Mouse (Mus musculus) heart, embryonic 10.5 days (tissue): ENCODE results near the gene Afmid. TPM values are rescaled to one million over a fixed set of nuclear protein-coding genes. Genes with fewer than 3 reads are reported as not detected.

Source experiments
- DNase-seq: peaks from one replicate; pipeline ENCODE4 v3.0.0-alpha.2; 2017; ENCODE audit warnings: low spot score
- H3K27ac ChIP-seq: fragments of 300-500 bp; sonication (generic); 2 replicates; pipeline ENCODE4 v1.5.1; 2016; ENCODE audit warnings: mild to moderate bottlenecking
- H3K27me3 ChIP-seq: fragments of 300-500 bp; sonication (generic); 2 replicates; pipeline ENCODE4 v1.6.1; 2016; ENCODE audit warnings: mild to moderate bottlenecking; ENCODE audit not compliant: poor library complexity, insufficient read depth, severe bottlenecking
- H3K36me3 ChIP-seq: fragments of 300-500 bp; sonication (generic); 2 replicates; pipeline ENCODE4 v1.6.1; 2016; ENCODE audit warnings: mild to moderate bottlenecking, moderate library complexity
- H3K4me1 ChIP-seq: fragments of 300-500 bp; sonication (generic); 2 replicates; pipeline ENCODE4 v1.6.1; 2016; ENCODE audit warnings: mild to moderate bottlenecking
- H3K4me3 ChIP-seq: fragments of 300-500 bp; sonication (generic); 2 replicates; pipeline ENCODE4 v1.5.1; 2016; ENCODE audit warnings: mild to moderate bottlenecking, moderate library complexity
- H3K9me3 ChIP-seq: fragments of 300-500 bp; sonication (generic); 2 replicates; pipeline ENCODE4 v1.6.1; 2016; ENCODE audit warnings: mild to moderate bottlenecking, moderate library complexity
- WGBS: fragments of 180-500 bp; shearing (Covaris S2); methylation state at CpG from one replicate; pipeline ENCODE4 v1.1.7; 2016; 5-methylcytosine and 5-hydroxymethylcytosine counted together
- polyA plus RNA-seq: library from polyadenylated mRNA; unstranded; fragments of >200 nt; fragmentation: Nextera tagmentation; extraction: Ambion mirVana; gene quantifications from 2 replicates; pipeline ENCODE4 v1.2.1, GENCODE M21; 2016

Gene Afmid
- polyA plus RNA-seq = 8.8 and 13.5 TPM in 2 replicates

DNA sequence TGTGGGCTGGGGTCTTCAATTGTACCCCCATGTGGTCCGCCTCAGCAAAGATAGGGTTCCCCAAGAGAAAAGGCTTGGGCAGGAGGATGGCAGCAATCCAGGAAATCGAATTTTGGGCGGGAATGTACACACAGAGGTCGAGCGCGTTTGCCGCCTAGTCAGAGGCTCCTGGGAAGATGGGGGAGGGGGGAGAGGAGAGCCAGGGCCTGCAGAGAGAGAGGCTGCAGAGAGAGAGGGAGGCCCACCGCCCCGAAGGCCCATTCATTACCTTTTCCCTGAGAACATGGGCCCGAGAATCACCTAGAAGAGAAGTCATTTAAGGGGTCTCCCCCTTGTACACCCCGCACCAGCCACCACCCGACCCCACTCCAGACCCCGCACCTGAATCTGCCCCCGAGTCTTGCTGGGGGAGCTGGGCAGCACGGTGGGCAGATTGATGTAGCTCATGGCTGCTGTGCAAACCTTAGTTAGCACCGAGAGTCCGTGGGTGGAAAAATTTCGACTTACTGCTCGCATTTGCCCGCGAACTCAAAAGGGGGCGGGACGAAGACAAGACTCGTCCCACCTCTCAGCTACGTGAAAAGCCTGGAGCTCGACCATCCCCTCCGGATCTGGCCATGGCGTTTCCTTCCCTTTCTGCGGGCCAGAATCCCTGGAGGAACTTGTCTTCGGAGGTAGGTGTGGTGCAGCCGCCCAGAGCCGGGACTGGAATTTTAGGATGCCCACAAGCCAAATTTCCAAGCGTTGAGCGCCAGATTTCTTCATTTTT, at the start of gene Afmid, which contains the start of gene Tk1:
Afmid (plus strand) TSS at position 592 of the 769 bp plus-strand sequence.
Tk1 (minus strand) TSS at position 760 of the 769 bp plus-strand sequence.
- peak; percentile 94 for DNase-seq
- peak within 1 kb of the TSS; percentile 93 for H3K27ac ChIP-seq
- no peaks in the 10 kb centered on the region for H3K27me3 ChIP-seq
- peaks cover 36% of the 10 kb centered on the region for H3K36me3 ChIP-seq
- WGBS = under 1% methylated on average over 34 of the region's 34 CpGs
- peaks cover 69% of the 10 kb centered on the region for H3K4me1 ChIP-seq
- H3K4me3 ChIP-seq = peak within 1 kb of the TSS; percentile 76
- no peaks in the 10 kb centered on the region for H3K9me3 ChIP-seq

DNA sequence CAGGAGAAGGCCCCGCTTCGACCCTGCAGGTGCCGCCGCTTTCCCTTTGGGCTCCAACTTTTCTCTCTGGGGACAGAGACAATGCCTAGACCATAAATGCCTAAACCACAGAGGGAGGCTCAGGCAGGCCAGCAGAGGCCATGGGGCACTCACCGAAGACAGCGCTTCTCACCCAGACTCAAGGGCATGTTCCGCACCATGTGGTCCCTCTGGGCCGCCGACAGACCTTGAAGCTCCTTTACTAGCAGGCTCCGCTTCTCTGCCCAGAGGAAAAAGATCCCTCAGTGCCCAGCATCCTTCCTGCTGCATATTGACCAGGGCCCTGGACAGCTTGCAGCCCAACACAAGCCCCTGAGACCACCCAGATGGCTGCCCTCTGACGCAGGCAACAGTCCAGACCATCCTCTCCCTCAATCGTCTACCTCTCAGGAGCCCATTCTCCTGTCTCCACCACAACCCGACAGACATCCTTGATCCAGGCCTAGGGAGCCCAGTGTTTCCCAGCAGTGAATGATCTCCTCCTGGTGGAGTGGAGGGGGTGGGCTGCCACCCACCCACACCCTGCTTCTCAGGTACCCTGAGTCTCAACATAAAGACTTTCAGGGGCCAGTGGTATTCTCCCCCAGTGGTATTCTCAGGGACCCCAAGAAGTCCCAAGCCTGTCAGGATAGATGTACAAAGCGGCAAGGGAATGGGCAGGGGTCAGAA, 49.5 kb upstream of the Afmid start:
- Histone ChIP-seq H3K4me3 (no peak overlapping the region), H3K27me3 (peaks cover 2% of the 10 kb centered on the region; the same call in 1 of the 2 replicates), H3K9me3 (no peaks in the 10 kb centered on the region), H3K4me1 (peaks cover 46% of the 10 kb centered on the region), H3K27ac (no peak overlapping the region; the same call in 1 of the 2 replicates), H3K36me3 (peaks cover 70% of the 10 kb centered on the region)
- 92% methylated on average over 14 of the region's 14 CpGs for WGBS
- no peak for DNase-seq

DNA sequence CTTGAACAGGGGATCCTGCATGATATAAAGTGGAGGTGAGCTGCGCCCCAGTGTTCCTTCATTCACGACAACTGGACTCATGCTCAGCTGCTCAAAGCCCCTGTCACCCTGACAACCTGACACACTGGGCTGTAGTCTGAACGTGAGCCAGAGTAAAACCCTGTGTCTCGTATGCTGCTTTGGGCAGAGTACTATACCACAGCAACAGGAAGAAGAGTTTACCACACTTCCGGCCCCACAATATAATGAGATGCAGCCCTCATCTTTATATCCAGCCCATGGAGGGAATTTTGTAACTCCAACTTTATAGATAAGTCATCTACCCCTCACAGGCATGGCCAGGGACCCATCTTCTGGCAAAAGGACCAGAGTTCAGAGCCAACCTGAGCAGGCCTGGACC, 48.6 kb upstream of the Afmid start:
- 83% methylated on average over 5 of the region's 5 CpGs for WGBS
- H3K27me3 ChIP-seq = peaks cover 11% of the 10 kb centered on the region
- DNase-seq = no peak
- peaks cover 62% of the 10 kb centered on the region for H3K36me3 ChIP-seq
- peaks cover 54% of the 10 kb centered on the region for H3K4me1 ChIP-seq
- no peaks in the 10 kb centered on the region for H3K9me3 ChIP-seq
- H3K4me3 ChIP-seq = no peak overlapping the region
- no peak overlapping the region for H3K27ac ChIP-seq

DNA sequence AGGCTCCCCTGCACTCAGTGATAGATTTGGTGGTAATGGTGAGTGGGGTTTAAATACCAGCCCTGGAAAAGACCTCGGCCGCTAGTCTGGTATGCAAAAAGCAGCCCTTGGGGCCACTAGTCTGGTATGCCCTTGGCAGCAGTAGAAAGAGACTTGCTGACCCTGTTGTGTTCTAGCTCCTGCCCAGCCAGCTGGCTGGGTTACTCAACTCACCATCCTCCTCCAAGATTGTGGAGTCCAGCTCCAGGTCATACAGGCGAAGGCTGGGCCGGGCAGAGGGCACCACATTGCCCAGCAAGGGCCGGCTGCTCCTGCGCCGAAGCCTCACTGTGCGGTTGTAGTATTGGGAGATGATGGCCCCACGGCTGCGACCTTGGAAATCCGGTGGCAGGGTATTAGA, 47.7 kb upstream of the Afmid start:
- 96% methylated on average over 11 of the region's 11 CpGs for WGBS
- peaks cover 57% of the 10 kb centered on the region for H3K4me1 ChIP-seq
- H3K9me3 ChIP-seq = no peaks in the 10 kb centered on the region
- no peak overlapping the region for H3K4me3 ChIP-seq
- peaks cover 20% of the 10 kb centered on the region for H3K27me3 ChIP-seq
- DNase-seq = no peak
- peak overlapping the region; percentile 37; the same call in 1 of the 2 replicates for H3K27ac ChIP-seq
- peaks cover 54% of the 10 kb centered on the region for H3K36me3 ChIP-seq

DNA sequence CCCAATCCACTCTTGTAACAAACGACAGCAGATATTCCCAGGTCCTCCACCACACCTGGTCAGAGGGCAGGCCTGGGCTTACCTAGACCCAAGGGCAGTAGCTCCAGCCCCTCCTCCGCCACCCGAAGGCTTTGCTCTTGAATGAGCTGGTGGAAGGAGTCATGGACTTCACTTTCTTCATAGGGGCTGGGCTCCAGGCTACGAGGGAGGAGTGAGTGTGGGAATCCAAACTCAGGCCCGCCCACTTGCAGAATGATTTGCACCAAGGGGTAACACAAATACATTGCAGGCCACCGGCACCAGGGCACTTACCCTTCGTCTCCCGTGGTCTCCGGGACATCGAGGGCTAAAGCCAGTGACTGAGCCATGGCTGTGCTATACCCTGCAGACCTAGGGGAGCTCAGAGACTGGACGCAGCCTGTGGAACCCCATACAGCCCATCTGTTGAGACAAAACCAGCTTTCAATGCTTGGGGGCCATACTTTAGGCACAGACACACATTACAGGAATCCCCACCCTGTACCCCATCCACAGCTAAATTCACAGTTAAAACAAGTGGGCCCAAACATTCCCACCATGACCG, 46.8 kb upstream of the Afmid start:
- H3K36me3 ChIP-seq = peaks cover 46% of the 10 kb centered on the region
- peaks cover 29% of the 10 kb centered on the region for H3K27me3 ChIP-seq
- H3K9me3 ChIP-seq = no peaks in the 10 kb centered on the region
- H3K27ac ChIP-seq = peak overlapping the region; percentile 93
- peak; percentile 78 for DNase-seq
- peak overlapping the region; percentile 79 for H3K4me3 ChIP-seq
- H3K4me1 ChIP-seq = peaks cover 63% of the 10 kb centered on the region
- 63% methylated on average over 12 of the region's 12 CpGs for WGBS

DNA sequence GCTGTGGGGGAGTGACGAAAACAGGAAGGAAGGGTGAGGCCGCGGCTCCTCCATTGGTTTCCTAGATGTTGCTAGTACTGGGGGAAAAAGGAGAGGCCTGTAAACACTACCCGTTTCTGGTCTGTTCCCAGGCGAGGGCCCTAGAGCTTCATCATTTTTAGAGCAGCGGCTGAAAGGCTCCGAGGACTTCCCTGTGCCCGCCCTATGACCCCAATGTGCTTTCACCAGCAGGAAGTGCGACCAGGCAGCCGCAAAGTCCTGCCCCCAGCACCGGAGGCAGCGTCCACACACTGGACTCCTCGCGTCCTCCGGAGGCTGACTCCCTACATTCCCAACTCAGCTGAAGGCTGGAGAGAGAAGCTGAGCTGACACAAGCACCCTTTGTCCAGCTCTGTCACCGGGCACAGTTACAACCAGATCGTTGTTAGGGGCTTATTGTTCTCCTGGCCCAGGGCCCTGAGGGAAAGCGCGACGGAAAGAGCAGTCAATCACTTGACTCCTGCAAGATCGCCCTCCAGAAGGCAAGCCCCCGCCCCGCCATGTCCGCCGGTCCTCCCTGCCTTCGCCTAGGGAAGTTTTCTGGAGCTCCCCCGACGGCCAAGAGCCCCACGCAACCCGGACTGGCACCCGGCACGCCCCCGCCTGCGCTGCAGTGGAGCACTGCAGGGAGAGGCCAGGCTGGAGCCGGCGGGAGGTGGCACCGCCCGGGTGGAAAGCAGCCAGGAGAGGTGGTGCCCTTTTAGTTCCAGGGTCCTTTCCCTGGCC, 46.1 kb upstream of the Afmid start:
- Histone ChIP-seq H3K36me3 (peaks cover 39% of the 10 kb centered on the region), H3K4me3 (peak overlapping the region; percentile 79), H3K4me1 (peaks cover 63% of the 10 kb centered on the region), H3K9me3 (no peaks in the 10 kb centered on the region), H3K27ac (peak overlapping the region; percentile 93), H3K27me3 (peaks cover 36% of the 10 kb centered on the region)
- WGBS = 3% methylated on average over 38 of the region's 38 CpGs
- peak; percentile 85 for DNase-seq

DNA sequence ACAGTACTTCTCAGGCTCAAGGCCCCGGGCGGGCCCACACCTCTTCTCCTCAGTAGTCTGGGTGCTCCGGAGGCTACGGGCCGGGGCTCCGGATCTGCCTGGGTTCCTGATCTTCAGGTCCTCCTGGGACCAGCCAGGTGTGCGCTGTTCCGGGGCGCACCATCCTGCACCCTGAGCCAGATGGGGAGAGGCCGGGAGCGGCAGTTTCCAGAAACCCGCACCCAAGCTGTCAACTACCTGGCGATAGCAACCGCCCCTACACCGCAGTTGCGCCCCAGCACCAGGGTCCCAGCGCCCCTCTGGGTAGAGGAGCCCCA, 45.6 kb upstream of the Afmid start:
- H3K4me3 ChIP-seq = peak overlapping the region; percentile 79
- peak; percentile 76 for DNase-seq
- peaks cover 41% of the 10 kb centered on the region for H3K27me3 ChIP-seq
- H3K36me3 ChIP-seq = peaks cover 34% of the 10 kb centered on the region
- H3K27ac ChIP-seq = peak overlapping the region; percentile 93
- peaks cover 63% of the 10 kb centered on the region for H3K4me1 ChIP-seq
- WGBS = under 1% methylated on average over 17 of the region's 17 CpGs
- H3K9me3 ChIP-seq = no peaks in the 10 kb centered on the region

DNA sequence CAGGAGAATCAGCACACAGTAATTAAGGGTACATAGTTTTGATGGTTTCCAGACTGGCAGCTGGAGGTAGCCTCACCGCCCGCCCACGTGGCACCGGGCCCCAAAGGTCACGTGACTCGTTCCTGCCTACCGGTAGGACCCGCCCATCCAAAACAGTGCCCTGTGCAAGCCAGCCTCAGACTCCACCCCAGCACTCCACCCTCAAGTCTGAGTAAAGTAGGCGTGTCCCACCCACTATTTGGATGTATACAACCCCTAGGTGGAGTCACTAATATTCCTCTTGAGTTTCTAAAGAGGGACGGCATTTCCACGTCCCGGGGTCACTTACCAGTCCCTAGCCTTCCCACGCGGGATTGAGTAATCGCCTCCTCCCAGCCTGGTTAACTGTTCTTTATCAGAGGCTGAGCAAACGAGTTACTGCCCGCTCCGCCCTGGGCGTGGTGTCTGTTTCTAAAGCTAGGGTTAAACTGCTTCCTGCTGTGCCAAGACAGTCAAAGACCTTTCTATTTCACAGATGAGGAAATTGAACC, 45.1 kb upstream of the Afmid start:
- Histone ChIP-seq H3K27me3 (peaks cover 42% of the 10 kb centered on the region), H3K36me3 (peaks cover 29% of the 10 kb centered on the region), H3K4me3 (peak overlapping the region; percentile 79), H3K9me3 (no peaks in the 10 kb centered on the region), H3K4me1 (peaks cover 63% of the 10 kb centered on the region), H3K27ac (peak overlapping the region; percentile 93)
- peak; percentile 96 for DNase-seq
- 1% methylated on average over 19 of the region's 19 CpGs for WGBS

DNA sequence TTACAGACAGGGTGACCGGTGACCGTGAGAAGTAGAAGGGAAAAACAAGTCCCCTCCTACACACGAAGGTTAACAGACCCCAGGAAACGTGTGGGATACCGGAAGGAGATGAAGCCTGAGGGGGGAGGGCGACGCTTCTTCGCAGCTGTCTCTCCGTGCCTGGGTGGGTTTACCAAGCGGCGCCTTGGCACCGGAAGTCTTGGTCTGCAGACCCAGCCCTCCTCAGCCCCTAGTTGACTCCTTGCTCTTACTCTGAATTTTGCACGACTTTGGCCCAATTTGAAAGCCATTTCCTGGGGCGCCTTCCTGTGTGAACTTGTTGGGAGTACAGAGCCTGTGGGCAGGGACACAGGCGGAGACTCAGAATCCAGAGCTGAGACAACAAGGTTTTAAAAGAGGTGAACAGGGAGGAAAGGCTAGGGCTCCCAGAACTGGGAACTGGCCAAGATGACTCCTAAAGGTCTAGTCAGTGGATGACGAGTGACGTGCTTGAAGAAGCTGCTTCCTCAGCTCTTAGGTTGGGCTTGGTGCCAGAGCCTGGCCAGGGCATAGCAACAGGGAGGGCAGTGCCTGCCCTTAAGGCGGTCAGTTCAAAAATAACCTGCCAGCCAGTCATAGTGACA, 44.4 kb upstream of the Afmid start:
- H3K9me3 ChIP-seq = no peaks in the 10 kb centered on the region
- 12% methylated on average over 18 of the region's 18 CpGs for WGBS
- DNase-seq = peak; percentile 76

DNA sequence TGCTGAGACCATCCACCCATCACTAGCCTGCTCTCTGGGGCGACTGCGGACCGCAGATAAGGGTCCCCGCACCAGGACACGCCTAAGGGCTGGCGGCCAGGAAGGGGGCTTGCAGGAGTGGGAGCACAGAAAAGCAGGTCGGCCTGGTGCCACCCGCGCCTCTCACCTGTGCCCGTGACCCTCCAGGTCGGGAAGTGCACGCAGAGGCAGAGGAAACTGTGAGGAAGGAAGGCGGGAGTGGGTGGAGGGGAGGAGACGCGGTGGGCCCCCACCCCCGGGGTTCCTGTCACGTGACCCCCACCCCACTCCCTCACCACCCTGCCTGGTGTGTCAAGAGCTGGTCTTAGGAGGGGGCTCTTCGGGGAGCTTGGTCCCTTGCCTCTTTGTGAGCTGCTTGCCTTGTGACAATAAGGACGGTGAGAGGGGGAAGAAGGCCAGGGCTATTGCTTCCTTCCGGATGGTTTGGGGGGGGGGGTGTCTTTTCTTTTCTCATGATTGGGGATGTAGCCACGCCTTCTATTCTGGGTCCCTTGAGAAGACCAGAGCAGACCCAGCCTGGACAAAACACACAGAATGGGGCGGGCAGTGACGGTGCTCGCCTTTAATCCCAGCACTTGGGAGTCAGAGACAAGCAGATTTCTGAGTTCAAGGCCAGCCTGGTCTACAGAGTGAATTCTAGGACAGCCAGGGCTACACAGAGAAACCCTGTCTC, 43.6 kb upstream of the Afmid start, which contains the start of the genes Tmc8 and Tmc6:
Tmc8 (plus strand) TSS at position 84 of the 712 bp plus-strand sequence.
Tmc6 (minus strand) TSS at position 206 of the 712 bp plus-strand sequence.
- Histone ChIP-seq H3K27me3 (peaks cover 42% of the 10 kb centered on the region), H3K4me1 (peaks cover 63% of the 10 kb centered on the region), H3K36me3 (peaks cover 15% of the 10 kb centered on the region), H3K27ac (peak within 1 kb of the TSS; percentile 93), H3K4me3 (peak within 1 kb of the TSS; percentile 79), H3K9me3 (no peaks in the 10 kb centered on the region)
- peak; percentile 85 for DNase-seq
- 25% methylated on average over 24 of the region's 24 CpGs for WGBS

More for the DNA sequence above, 44.4 kb upstream of the Afmid start:
- H3K27me3 ChIP-seq = peaks cover 42% of the 10 kb centered on the region
- H3K4me3 ChIP-seq = peak overlapping the region; percentile 79
- peaks cover 63% of the 10 kb centered on the region for H3K4me1 ChIP-seq
- peak overlapping the region; percentile 93 for H3K27ac ChIP-seq
- H3K36me3 ChIP-seq = peaks cover 22% of the 10 kb centered on the region

DNA sequence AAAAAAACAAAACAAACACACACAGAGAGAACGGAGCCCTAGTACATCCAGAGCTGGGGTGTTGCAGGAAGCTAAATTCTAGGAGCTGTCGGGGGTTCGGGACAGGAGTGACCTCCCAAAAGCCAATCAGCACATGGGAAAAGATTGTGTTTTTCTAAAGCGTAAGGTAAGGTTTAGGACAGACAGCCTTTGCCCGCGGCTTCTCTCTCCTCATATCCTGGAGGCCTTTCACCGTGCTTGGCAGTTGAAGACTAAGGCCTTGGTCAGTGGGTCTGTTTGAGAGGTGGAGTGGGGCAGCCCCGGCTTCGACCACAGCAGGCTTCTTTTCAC, 43.1 kb upstream of the Afmid start:
- Histone ChIP-seq H3K27me3 (peaks cover 42% of the 10 kb centered on the region), H3K27ac (peak overlapping the region; percentile 93), H3K9me3 (no peaks in the 10 kb centered on the region), H3K36me3 (peaks cover 9% of the 10 kb centered on the region), H3K4me3 (peak overlapping the region; percentile 79), H3K4me1 (peaks cover 59% of the 10 kb centered on the region)
- 33% methylated on average over 9 of the region's 9 CpGs for WGBS
- DNase-seq = no peak
